Mouse (Mus musculus) left cerebral cortex, postnatal 14 days (tissue): ENCODE data around the gene Chchd2. TPM values are rescaled to one million over a fixed set of nuclear protein-coding genes. Genes with fewer than 3 reads are reported as not detected.
"Not testable (repeated sequence)": the region's sequence is repeated elsewhere in the genome, so short reads cannot be mapped to it uniquely, and the experiment has no call there.

Experiments used
- DNase-seq, 2 experiments: peaks; one replicate each; pipeline ENCODE4 v3.0.0; 2021 to 2022; ENCODE audit warnings: low spot score in 2 of 2, mixed read lengths in 1 of 2
- intact Hi-C: fragments of 180-260 bp; cut with DNase I; formaldehyde crosslinking; loops from one replicate; pipeline ENCODE4 v1.15.1; 2025
- long read RNA-seq, 2 experiments: library from polyadenylated mRNA; stranded (forward); transcript quantifications; one replicate each; pipeline ENCODE4 v2.0.0; 2021
- total RNA-seq, 2 experiments: library from RNA; stranded (reverse); gene quantifications; 2 replicates each; pipeline ENCODE4 v1.2.3; 2021

Chchd2 gene
- total RNA-seq = 100 to 1,000 TPM; 413 to 428 TPM
- long read RNA-seq, experiment 1, transcript Chchd2-201 (4 exons, 915 nt) = major isoform, 240 of 249 reads
- long read RNA-seq, experiment 1, partial matches to known transcripts = 8 of 249 reads
- long read RNA-seq, experiment 1, other reads (novel, unspliced or antisense) = 1 of 249 reads
- long read RNA-seq, experiment 2, transcript Chchd2-201 (4 exons, 915 nt) = major isoform, 162 of 172 reads
- long read RNA-seq, experiment 2, partial matches to known transcripts = 8 of 172 reads
- long read RNA-seq, experiment 2, other reads (novel, unspliced or antisense) = 2 of 172 reads

GRCm38 (mm10) chr5:129886911-129887636 is at the start of gene Chchd2:
Chchd2 (minus strand) TSS chr5:129887470.
- intact Hi-C loops = no loop called here

GRCm38 (mm10) chr5:129936941-129937340 is 49.7 kb upstream of the Chchd2 start:
- DNase-seq = no peak
- intact Hi-C loops = no loop called here

More at GRCm38 (mm10) chr5:129886911-129887636, at the start of gene Chchd2:
- peak; percentile 96 to 98 for DNase-seq

- no peak for DNase-seq
- intact Hi-C loops = no loop called here
Observed at GRCm38 (mm10) chr5:129929924-129930855, 42.9 kb upstream of the Chchd2 start.

- intact Hi-C loops = no loop called here
- DNase-seq = no peak
Observed at GRCm38 (mm10) chr5:129925933-129926332, 38.7 kb upstream of the Chchd2 start.

- intact Hi-C loops = no loop called here
- no peak for DNase-seq
Observed at GRCm38 (mm10) chr5:129924820-129925452, 37.7 kb upstream of the Chchd2 start.

GRCm38 (mm10) chr5:129921972-129922371 is 34.7 kb upstream of the Chchd2 start:
- intact Hi-C loops = no loop called here
- DNase-seq = no peak

GRCm38 (mm10) chr5:129919320-129919719 is 32.0 kb upstream of the Chchd2 start:
- no peak for DNase-seq

GRCm38 (mm10) chr5:129918752-129919151 is 31.5 kb upstream of the Chchd2 start:
- intact Hi-C loops = no loop called here
- no peak for DNase-seq

More at GRCm38 (mm10) chr5:129919320-129919719, 32.0 kb upstream of the Chchd2 start:
- intact Hi-C loops = no loop called here

GRCm38 (mm10) chr5:129918065-129918651 is 30.9 kb upstream of the Chchd2 start:
- no peak for DNase-seq
- intact Hi-C loops = no loop called here

GRCm38 (mm10) chr5:129915491-129915890 is 28.2 kb upstream of the Chchd2 start:
- intact Hi-C loops, DNase-seq: not testable (repeated sequence)

GRCm38 (mm10) chr5:129914024-129914423 is 26.8 kb upstream of the Chchd2 start:
- intact Hi-C loops = no loop called here
- no peak for DNase-seq

- intact Hi-C loops = no loop called here
Observed at GRCm38 (mm10) chr5:129909591-129909990, 22.3 kb upstream of the Chchd2 start.

GRCm38 (mm10) chr5:129909147-129909546 is 21.9 kb upstream of the Chchd2 start:
- intact Hi-C loops = no loop called here
- no peak for DNase-seq

More at GRCm38 (mm10) chr5:129909591-129909990, 22.3 kb upstream of the Chchd2 start:
- DNase-seq = no peak

- DNase-seq = peak; percentile 77 to 90
- intact Hi-C loops = no loop called here
Observed at GRCm38 (mm10) chr5:129908242-129908965, 21.1 kb upstream of the Chchd2 start, which contains the start of gene Nupr1l. Nupr1l (plus strand) TSS chr5:129908540.

- intact Hi-C loops = no loop called here
- no peak for DNase-seq
Observed at GRCm38 (mm10) chr5:129907775-129908174, 20.5 kb upstream of the Chchd2 start.

- DNase-seq = no peak
Observed at GRCm38 (mm10) chr5:129898449-129898848, 11.2 kb upstream of the Chchd2 start, which contains the start of gene Phkg1. Phkg1 (minus strand) TSS chr5:129898549.

GRCm38 (mm10) chr5:129895198-129896088 is 8.2 kb upstream of the Chchd2 start, which contains the start of gene Zbed5:
Zbed5 (plus strand) TSS chr5:129895723.
- peak; percentile 91 to 93 for DNase-seq
- intact Hi-C loops = no loop called here

More at GRCm38 (mm10) chr5:129898449-129898848, 11.2 kb upstream of the Chchd2 start, which contains the start of gene Phkg1:
- intact Hi-C loops = no loop called here
